Mouse (Mus musculus): ENCODE results near the gene Cpeb4.
"Not testable (repeated sequence)": the region's sequence is repeated elsewhere in the genome, so short reads cannot be mapped to it uniquely, and the experiment has no call there.

Cpeb4 gene

DNA sequence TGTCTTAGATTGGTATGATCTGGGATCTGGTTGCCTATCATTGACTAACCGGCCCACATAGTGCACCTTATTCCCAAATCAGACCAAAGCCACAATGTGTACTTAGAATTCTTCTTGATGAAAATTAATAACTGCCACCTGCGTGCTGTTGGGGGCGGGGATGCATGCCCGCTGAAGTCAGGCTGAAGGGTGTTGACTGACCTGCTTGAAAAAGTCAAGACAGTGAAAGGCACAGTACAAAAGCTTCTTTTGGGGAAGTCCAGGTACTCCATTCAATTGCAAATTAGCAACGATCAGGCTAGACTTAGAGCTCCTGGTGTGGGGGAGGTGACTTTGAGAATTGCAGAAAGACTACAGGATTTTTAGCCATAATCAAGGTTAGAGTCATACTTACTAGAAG, 108.1 kb downstream of the Cpeb4 start:
- DNase-seq, result not testable (repeated sequence)

DNA sequence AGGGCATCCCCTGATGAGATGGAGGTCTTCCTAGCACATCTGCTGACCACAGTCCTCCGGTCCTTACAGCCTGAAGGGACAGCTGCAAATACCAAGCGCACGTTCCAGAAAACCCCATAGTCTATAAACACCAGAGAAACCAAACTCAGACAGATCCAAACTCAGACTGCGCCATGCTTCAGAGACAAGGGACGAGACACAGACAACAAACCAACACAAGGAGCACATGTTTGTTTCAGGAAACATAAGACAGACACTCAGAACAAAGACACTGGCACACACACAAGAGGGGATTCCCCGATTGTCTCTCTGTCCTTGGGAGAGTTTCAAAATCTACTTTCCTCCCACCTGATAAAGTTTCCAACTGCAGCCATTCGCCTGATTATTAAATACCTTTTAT, 109.8 kb downstream of the Cpeb4 start:
- no peak for DNase-seq

DNA sequence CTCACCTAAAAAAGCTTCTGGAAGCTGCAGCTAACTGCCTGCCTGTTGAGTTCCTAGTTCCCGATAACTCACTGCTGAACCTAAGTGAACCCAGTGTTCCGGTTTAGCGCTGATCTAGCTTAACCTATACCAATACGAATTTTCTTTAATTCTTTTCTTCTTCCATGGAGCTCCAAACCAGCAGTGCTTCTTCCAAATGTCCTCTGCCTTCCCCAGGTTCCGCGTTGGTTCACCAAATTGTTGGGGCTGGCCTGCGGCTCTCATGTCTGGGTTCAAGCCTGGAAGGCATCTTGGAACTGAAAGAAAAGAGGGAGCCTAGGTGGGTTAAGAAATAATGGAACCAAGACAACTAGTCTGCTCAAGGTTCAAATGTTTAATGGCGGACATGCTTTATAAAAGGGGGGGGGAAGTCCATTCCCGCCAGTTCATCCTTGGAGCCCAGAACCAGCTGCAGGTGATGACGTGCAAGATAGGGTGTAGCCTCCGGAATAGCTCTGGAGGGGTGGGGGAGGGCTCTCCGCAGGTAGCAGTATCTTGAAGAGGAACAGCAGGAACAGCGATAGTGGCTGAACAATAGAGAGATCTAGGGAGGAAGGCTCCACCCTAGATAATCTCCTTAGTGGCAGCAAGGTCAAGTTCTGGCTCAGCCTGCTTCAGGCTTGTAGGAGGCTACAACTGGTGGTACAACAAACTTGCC, 110.4 kb downstream of the Cpeb4 start:
- not testable (repeated sequence) for DNase-seq

DNA sequence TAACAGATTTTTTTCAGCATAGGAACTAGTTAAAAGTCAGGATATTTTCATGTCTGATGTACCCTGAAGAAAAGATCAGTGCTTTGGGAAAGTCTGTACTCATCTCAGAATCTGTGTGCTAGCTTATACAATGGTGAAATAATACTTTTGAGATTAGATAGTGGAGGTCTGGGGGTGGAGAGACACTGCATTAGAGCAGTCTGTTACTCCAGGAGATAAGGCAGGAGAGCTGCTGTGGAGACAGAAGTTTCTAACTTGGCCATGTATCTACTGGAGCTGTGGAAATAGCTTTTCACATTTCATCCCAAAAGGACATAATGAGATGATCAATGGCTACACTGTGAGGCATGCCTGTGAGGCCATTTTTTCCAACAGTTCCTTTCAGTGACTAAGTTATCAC, 111.2 kb downstream of the Cpeb4 start:
- DNase-seq, result no peak

DNA sequence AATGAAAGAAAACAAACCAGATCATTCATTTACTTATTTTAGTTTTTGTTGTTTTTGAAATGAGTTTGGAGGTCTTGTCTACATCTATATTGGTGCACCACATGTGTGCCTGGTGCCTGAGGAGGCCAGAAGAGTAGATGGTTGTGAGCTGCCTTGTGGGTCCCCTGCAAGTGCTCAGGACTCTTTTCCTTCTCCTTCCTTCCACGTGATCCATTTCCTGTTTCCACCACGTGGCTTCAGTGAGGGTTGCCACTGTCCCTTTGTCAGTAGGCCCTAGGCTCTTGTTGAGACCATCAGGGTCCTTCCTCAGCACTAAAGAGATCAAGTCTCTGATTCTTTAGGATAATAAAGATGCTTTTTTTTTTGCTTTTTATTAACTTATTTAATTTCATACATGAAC, 112.8 kb downstream of the Cpeb4 start:
- DNase-seq, result no peak
